Mouse (Mus musculus) brain, embryonic 14.5 days (tissue): ENCODE measurements around the gene Pigu.

Experiments used
- CTCF ChIP-seq: fragments of 200-500 bp; IDR thresholded peaks from 2 replicates; pipeline ENCODE4 v1.5.1; 2012; ENCODE audit warnings: inconsistent platforms, mild to moderate bottlenecking, moderate library complexity, borderline replicate concordance; ENCODE audit not compliant: insufficient read depth, insufficient read length; ENCODE audit errors: extremely low read depth
- POLR2A ChIP-seq: fragments of 200-500 bp; IDR thresholded peaks from 2 replicates; pipeline ENCODE4 v1.6.1; 2012; ENCODE audit warnings: mild to moderate bottlenecking, inconsistent platforms, borderline replicate concordance; ENCODE audit not compliant: poor library complexity, insufficient read depth, insufficient read length, severe bottlenecking; ENCODE audit errors: extremely low read depth

GRCm38 (mm10) chr2:155271957-155272356, 85.3 kb downstream of the Pigu start:
- TF ChIP-seq POLR2A, result no peak
- TF ChIP-seq CTCF, result peak; percentile 28; the same call in 1 of the 2 replicates
